Mouse (Mus musculus) liver, postnatal 0 days (tissue): ENCODE measurements around the gene 4930412O13Rik.

Source experiments
- CTCF ChIP-seq: sonication (generic); IDR thresholded peaks from 2 replicates; pipeline ENCODE4 v1.5.1; 2016; ENCODE audit warnings: antibody characterized with exemption, low read depth
- EP300 ChIP-seq: IDR thresholded peaks from 2 replicates; pipeline ENCODE4 v1.6.1; 2016; ENCODE audit warnings: antibody characterized with exemption, low read depth, mild to moderate bottlenecking

- TF ChIP-seq CTCF (no peak), EP300 (no peak)
Measured at GRCm38 (mm10) chr2:9852851-9853576, 28.0 kb upstream of the 4930412O13Rik start.
